Mouse (Mus musculus): ENCODE data around the gene Tnfrsf12a. TPM values are rescaled to one million over a fixed set of nuclear protein-coding genes. Genes with fewer than 3 reads are reported as not detected.
A peak's percentile ranks its signal among the peaks of the same experiment; 100 is the strongest.

Tnfrsf12a gene
- total RNA-seq, 1 experiment: 138 TPM

- H3K36me3 ChIP-seq (ENCODE audit: control insufficient read depth, insufficient read depth, low read length, poor library complexity, severe bottlenecking): no peaks in the 10 kb centered on the region
- in situ Hi-C loops (cut with MboI; ENCODE audit: low sequenced_read_pairs in 2 of 2, unreplicated experiment in 2 of 2): no loop called here
- TF ChIP-seq CHD2 (IDR thresholded peaks at IDR 0.05; ENCODE audit: low read depth, low read length) (no peak), HCFC1 (IDR thresholded peaks at IDR 0.05; ENCODE audit: borderline replicate concordance, insufficient read depth, low read length) (no peak), MAFK (IDR thresholded peaks at IDR 0.05; ENCODE audit: insufficient read depth, low read depth, low read length) (no peak), ZNF384 (IDR thresholded peaks at IDR 0.05; ENCODE audit: low read depth, low read length) (peak; percentile 66; the same call in 1 of the 2 replicates), ZC3H11A (IDR thresholded peaks at IDR 0.05; ENCODE audit: borderline replicate concordance, low read depth, low read length) (no peak)
- DNase-seq (ENCODE audit: low read depth, low spot score): no peak
- H3K9me3 ChIP-seq (ENCODE audit: control insufficient read depth, insufficient read depth, low read depth, low read length): no peaks in the 10 kb centered on the region
- H3K9ac ChIP-seq (ENCODE audit: insufficient read depth, low read depth, low read length, poor library complexity, severe bottlenecking): no peak overlapping the region
- no peak overlapping the region for H3K4me3 ChIP-seq (ENCODE audit: insufficient read depth in 1 of 2, low read depth in 1 of 2, low read length in 2 of 2, poor library complexity in 1 of 2, severe bottlenecking in 1 of 2)
- H3K27ac ChIP-seq (ENCODE audit: insufficient read depth, low read depth, low read length, poor library complexity, severe bottlenecking): no peak overlapping the region
- H3K4me1 ChIP-seq (ENCODE audit: control insufficient read depth in 2 of 2, insufficient read depth in 2 of 2, low read length in 2 of 2, poor library complexity in 1 of 2): peaks cover 0 to 7% of the 10 kb centered on the region in 2 experiments; a peak in 1 of 4 replicates
Observed at GRCm38 (mm10) chr17:23658450-23658849, 18.8 kb downstream of the Tnfrsf12a start.

DNA sequence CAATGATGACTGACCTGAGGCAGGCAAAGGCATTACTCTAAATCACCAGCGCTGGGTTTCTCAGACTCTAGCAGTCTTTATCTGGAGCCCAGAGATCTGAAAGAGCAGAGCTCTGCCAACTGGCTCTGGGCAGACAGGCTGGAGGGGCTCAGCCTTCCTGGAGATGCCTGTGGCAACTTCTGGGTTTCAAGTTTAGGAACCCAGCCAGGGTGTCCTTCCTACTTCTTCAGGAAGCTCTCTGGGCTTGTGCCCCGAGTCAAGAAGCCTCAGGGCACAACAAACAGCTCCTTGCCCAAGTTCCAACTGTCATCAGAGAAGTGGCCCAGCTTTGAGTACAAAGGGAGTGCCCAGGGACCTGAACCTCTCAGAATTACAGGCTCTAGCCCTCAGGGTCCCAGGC lies 22.9 kb downstream of the Tnfrsf12a start:
- no peak for TF ChIP-seq HCFC1 (IDR thresholded peaks at IDR 0.05; ENCODE audit: borderline replicate concordance, insufficient read depth, low read length)
- no peak for DNase-seq (ENCODE audit: low read depth, low spot score)
- Histone ChIP-seq H3K4me3 (ENCODE audit: insufficient read depth in 1 of 2, low read depth in 1 of 2, low read length in 2 of 2, poor library complexity in 1 of 2, severe bottlenecking in 1 of 2) (no peak overlapping the region), H3K36me3 (ENCODE audit: control insufficient read depth, insufficient read depth, low read length, poor library complexity, severe bottlenecking) (no peaks in the 10 kb centered on the region), H3K27ac (ENCODE audit: insufficient read depth, low read depth, low read length, poor library complexity, severe bottlenecking) (no peak overlapping the region), H3K9me3 (ENCODE audit: control insufficient read depth, insufficient read depth, low read depth, low read length) (no peaks in the 10 kb centered on the region), H3K4me1 (ENCODE audit: control insufficient read depth in 2 of 2, insufficient read depth in 2 of 2, low read length in 2 of 2, poor library complexity in 1 of 2) (no peaks in the 10 kb centered on the region), H3K9ac (ENCODE audit: insufficient read depth, low read depth, low read length, poor library complexity, severe bottlenecking) (no peak overlapping the region)
- in situ Hi-C loops (cut with MboI; ENCODE audit: low sequenced_read_pairs in 2 of 2, unreplicated experiment in 2 of 2): no loop called here

GRCm38 (mm10) chr17:23654001-23654400 lies 23.3 kb downstream of the Tnfrsf12a start:
- no peaks in the 10 kb centered on the region for H3K36me3 ChIP-seq (ENCODE audit: control insufficient read depth, insufficient read depth, low read length, poor library complexity, severe bottlenecking)
- H3K9me3 ChIP-seq (ENCODE audit: control insufficient read depth, insufficient read depth, low read depth, low read length): no peaks in the 10 kb centered on the region
- H3K27ac ChIP-seq (ENCODE audit: insufficient read depth, low read depth, low read length, poor library complexity, severe bottlenecking): no peak overlapping the region
- H3K4me1 ChIP-seq (ENCODE audit: control insufficient read depth in 2 of 2, insufficient read depth in 2 of 2, low read length in 2 of 2, poor library complexity in 1 of 2): no peaks in the 10 kb centered on the region
- in situ Hi-C loops (cut with MboI; ENCODE audit: low sequenced_read_pairs in 2 of 2, unreplicated experiment in 2 of 2): no loop called here
- TF ChIP-seq CHD2 (IDR thresholded peaks at IDR 0.05; ENCODE audit: low read depth, low read length) (no peak), ZNF384 (IDR thresholded peaks at IDR 0.05; ENCODE audit: low read depth, low read length) (no peak), HCFC1 (IDR thresholded peaks at IDR 0.05; ENCODE audit: borderline replicate concordance, insufficient read depth, low read length) (no peak)
- no peak overlapping the region for H3K9ac ChIP-seq (ENCODE audit: insufficient read depth, low read depth, low read length, poor library complexity, severe bottlenecking)
- no peak for DNase-seq (ENCODE audit: low read depth, low spot score)
- no peak overlapping the region for H3K4me3 ChIP-seq (ENCODE audit: insufficient read depth in 1 of 2, low read depth in 1 of 2, low read length in 2 of 2, poor library complexity in 1 of 2, severe bottlenecking in 1 of 2)

DNA sequence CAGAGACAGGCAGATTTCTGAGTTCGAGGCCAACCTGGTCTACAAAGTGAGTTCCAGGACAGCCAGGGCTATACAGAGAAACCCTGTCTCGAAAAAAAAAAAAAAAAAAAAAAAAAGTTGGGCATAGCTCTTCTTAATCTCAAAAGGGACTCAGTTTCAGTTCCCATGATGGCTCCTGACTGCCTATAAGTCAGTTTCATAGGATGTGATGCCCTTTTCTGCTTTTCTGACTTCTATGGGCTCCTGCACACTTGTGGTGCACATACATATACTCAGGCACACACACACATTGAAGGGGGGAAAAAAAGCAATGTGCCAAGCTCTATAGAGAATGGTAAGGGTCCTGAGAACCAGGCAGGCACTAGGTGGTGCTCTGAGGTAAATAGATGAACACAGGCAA lies 23.9 kb downstream of the Tnfrsf12a start:
- Histone ChIP-seq H3K27ac (ENCODE audit: insufficient read depth, low read depth, low read length, poor library complexity, severe bottlenecking) (no peak overlapping the region), H3K4me3 (ENCODE audit: insufficient read depth in 1 of 2, low read depth in 1 of 2, low read length in 2 of 2, poor library complexity in 1 of 2, severe bottlenecking in 1 of 2) (no peak overlapping the region), H3K4me1 (ENCODE audit: control insufficient read depth in 2 of 2, insufficient read depth in 2 of 2, low read length in 2 of 2, poor library complexity in 1 of 2) (no peaks in the 10 kb centered on the region), H3K36me3 (ENCODE audit: control insufficient read depth, insufficient read depth, low read length, poor library complexity, severe bottlenecking) (no peaks in the 10 kb centered on the region), H3K9me3 (ENCODE audit: control insufficient read depth, insufficient read depth, low read depth, low read length) (no peaks in the 10 kb centered on the region), H3K9ac (ENCODE audit: insufficient read depth, low read depth, low read length, poor library complexity, severe bottlenecking) (no peak overlapping the region)
- no peak for DNase-seq (ENCODE audit: low read depth, low spot score)
- in situ Hi-C loops (cut with MboI; ENCODE audit: low sequenced_read_pairs in 2 of 2, unreplicated experiment in 2 of 2): no loop called here
- TF ChIP-seq HCFC1 (IDR thresholded peaks at IDR 0.05; ENCODE audit: borderline replicate concordance, insufficient read depth, low read length): no peak
- no peak for TF ChIP-seq ZC3H11A (IDR thresholded peaks at IDR 0.05; ENCODE audit: borderline replicate concordance, low read depth, low read length)
- TF ChIP-seq ZNF384 (IDR thresholded peaks at IDR 0.05; ENCODE audit: low read depth, low read length): no peak
- TF ChIP-seq CHD2 (IDR thresholded peaks at IDR 0.05; ENCODE audit: low read depth, low read length): no peak
- no peak for TF ChIP-seq MAFK (IDR thresholded peaks at IDR 0.05; ENCODE audit: insufficient read depth, low read depth, low read length)

DNA sequence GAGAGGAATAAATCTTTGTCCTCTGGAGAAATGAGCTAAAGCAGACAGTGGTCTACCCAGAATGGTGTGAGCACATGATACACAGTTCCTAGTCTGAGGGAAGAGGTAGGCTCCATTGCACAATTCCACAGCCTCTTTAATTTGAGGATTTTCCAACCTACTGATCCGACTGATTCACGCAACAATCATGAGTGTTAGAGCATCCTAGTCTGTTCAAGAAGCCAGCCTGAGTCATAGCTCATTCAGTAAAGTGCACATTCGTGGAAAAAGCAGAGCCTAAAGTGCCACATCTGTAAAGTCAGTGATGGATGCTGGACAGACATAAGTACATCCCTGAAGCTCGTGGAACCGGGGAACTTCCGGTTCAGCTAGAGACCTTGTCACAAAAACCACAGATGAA lies 25.9 kb downstream of the Tnfrsf12a start:
- TF ChIP-seq MAFK (IDR thresholded peaks at IDR 0.05; ENCODE audit: insufficient read depth, low read depth, low read length): no peak
- no peak for TF ChIP-seq ZNF384 (IDR thresholded peaks at IDR 0.05; ENCODE audit: low read depth, low read length)
- no peak for TF ChIP-seq CHD2 (IDR thresholded peaks at IDR 0.05; ENCODE audit: low read depth, low read length)
- TF ChIP-seq ZC3H11A (IDR thresholded peaks at IDR 0.05; ENCODE audit: borderline replicate concordance, low read depth, low read length): no peak
- TF ChIP-seq HCFC1 (IDR thresholded peaks at IDR 0.05; ENCODE audit: borderline replicate concordance, insufficient read depth, low read length): no peak
- no peak overlapping the region for H3K9ac ChIP-seq (ENCODE audit: insufficient read depth, low read depth, low read length, poor library complexity, severe bottlenecking)
- H3K4me3 ChIP-seq (ENCODE audit: insufficient read depth in 1 of 2, low read depth in 1 of 2, low read length in 2 of 2, poor library complexity in 1 of 2, severe bottlenecking in 1 of 2): no peak overlapping the region
- no peak overlapping the region for H3K27ac ChIP-seq (ENCODE audit: insufficient read depth, low read depth, low read length, poor library complexity, severe bottlenecking)
- no peaks in the 10 kb centered on the region for H3K9me3 ChIP-seq (ENCODE audit: control insufficient read depth, insufficient read depth, low read depth, low read length)
- DNase-seq (ENCODE audit: low read depth, low spot score): no peak
- H3K4me1 ChIP-seq (ENCODE audit: control insufficient read depth in 2 of 2, insufficient read depth in 2 of 2, low read length in 2 of 2, poor library complexity in 1 of 2): peaks cover 0 to 9% of the 10 kb centered on the region in 2 experiments; a peak in 1 of 4 replicates
- no peaks in the 10 kb centered on the region for H3K36me3 ChIP-seq (ENCODE audit: control insufficient read depth, insufficient read depth, low read length, poor library complexity, severe bottlenecking)
- in situ Hi-C loops (cut with MboI; ENCODE audit: low sequenced_read_pairs in 2 of 2, unreplicated experiment in 2 of 2): no loop called here

Measured in ES-E14 (cell line).